In genomic region chr7:50870181-50870580, GRCm38 (mm10) we compare ENCODE assay signal across 28 mouse cellular contexts.
A peak's percentile ranks its signal among the peaks of the same experiment; 100 is the strongest.
DNase-seq lines count a peak whose midpoint lies in the region; ATAC-seq and TF ChIP-seq lines count a peak whose summit lies in the region.
"Had no signal": no experiment of that assay in that cellular context is flagged by ENCODE, and none has a peak within 500 bp of the region (broad histone marks: within the 10 kb centered on the region; RNA-seq: fewer than 3 reads in every experiment).

No protein-coding gene starts in this region.

- no peak for TF ChIP-seq CTCF in forebrain, postnatal 0 days (IDR thresholded peaks at IDR 0.05; ENCODE audit: low read depth)
- TF ChIP-seq CTCF in lung, embryonic 14.5 days (IDR thresholded peaks at IDR 0.05; ENCODE audit: low read depth), result no peak

- WGBS in forebrain, embryonic 14.5 days, result 8% methylated on average over 1 of the region's 1 CpGs
- WGBS in forebrain, postnatal 0 days, result 8% methylated on average over 1 of the region's 1 CpGs
- WGBS in lung, embryonic 14.5 days, result 36% methylated on average over 1 of the region's 1 CpGs

- H3K27me3 ChIP-seq in forebrain, embryonic 14.5 days (replicated peaks; ENCODE audit: control insufficient read depth, insufficient read depth, low read length), result no peaks in the 10 kb centered on the region
- H3K27me3 ChIP-seq in forebrain, postnatal 0 days (ENCODE audit: insufficient read depth, low read length), result no peaks in the 10 kb centered on the region
- no peaks in the 10 kb centered on the region for H3K27me3 ChIP-seq in lung, embryonic 14.5 days (ENCODE audit: insufficient read depth, low read length)
- H3K27me3 ChIP-seq: CH12.LX; embryonic facial prominence, embryonic 15.5 days; forebrain, embryonic 15.5 days; heart, embryonic 13.5 days; kidney, embryonic 15.5 days; liver, embryonic 12.5 days; neural tube, embryonic 12.5 days had no signal

- no peak overlapping the region for H3K9ac ChIP-seq in forebrain, embryonic 14.5 days (ENCODE audit: low read length)
- H3K9ac ChIP-seq in forebrain, postnatal 0 days, result no peak overlapping the region
- no peak overlapping the region for H3K9ac ChIP-seq in lung, embryonic 14.5 days
- H3K9ac ChIP-seq: embryonic facial prominence, embryonic 15.5 days; forebrain, embryonic 15.5 days; heart, embryonic 13.5 days; kidney, embryonic 15.5 days; liver, embryonic 12.5 days; liver, postnatal 0 days; neural tube, embryonic 12.5 days had no signal

- no peak for ATAC-seq in forebrain, embryonic 14.5 days
- ATAC-seq in forebrain, postnatal 0 days, result no peak
- peak; percentile 60; the same call in 1 of the 2 replicates for ATAC-seq in lung, embryonic 14.5 days (ENCODE audit: insufficient read depth)
- ATAC-seq: forebrain, embryonic 15.5 days; inflammation-experienced regulatory T-cells, adult 6 months; liver, embryonic 12.5 days; liver, postnatal 0 days; midbrain, embryonic 16.5 days had no signal

- H3K4me3 ChIP-seq in forebrain, embryonic 14.5 days (ENCODE audit: low read depth, low read length), result no peak overlapping the region
- no peak overlapping the region for H3K4me3 ChIP-seq in forebrain, postnatal 0 days (ENCODE audit: low read depth, low read length)
- H3K4me3 ChIP-seq in lung, embryonic 14.5 days (ENCODE audit: low read depth, low read length), result no peak overlapping the region
- H3K4me3 ChIP-seq: embryonic facial prominence, embryonic 15.5 days; forebrain, embryonic 15.5 days; heart, embryonic 13.5 days; kidney, embryonic 15.5 days; liver, embryonic 12.5 days; midbrain, embryonic 10.5 days; myocyte; neural tube, embryonic 12.5 days had no signal

- peak; percentile 65 to 67 for DNase-seq in cerebellum, postnatal 10 days
- no peak for DNase-seq in cerebellum, adult 8-10 months
- DNase-seq in forebrain, embryonic 14.5 days (ENCODE audit: low spot score), result peak; percentile 16
- no peak for DNase-seq in forebrain, postnatal 0 days
- DNase-seq in lung, embryonic 14.5 days, result peak; percentile 15
- DNase-seq in lung, postnatal 10 days, result no peak
- peak; percentile 31 for DNase-seq in retina, postnatal 1 day
- no peak for DNase-seq in left cerebral cortex, postnatal 10 days (ENCODE audit: extremely low spot score in 1 of 2, low spot score in 2 of 2)
- DNase-seq: adrenal gland, adult 8-10 months; cerebellum, adult 9-11 months; gastrocnemius, postnatal 10 days; heart, postnatal 10 days; kidney, adult 11 months; kidney, postnatal 25 days; liver, postnatal 0 days; thymus, adult 2 months; thymus, postnatal 36 days had no signal

- no peaks in the 10 kb centered on the region for H3K4me1 ChIP-seq in forebrain, embryonic 14.5 days (ENCODE audit: control insufficient read depth, insufficient read depth, low read length)
- H3K4me1 ChIP-seq in forebrain, postnatal 0 days (ENCODE audit: insufficient read depth), result no peaks in the 10 kb centered on the region
- H3K4me1 ChIP-seq in lung, embryonic 14.5 days (ENCODE audit: insufficient read depth), result no peaks in the 10 kb centered on the region
- H3K4me1 ChIP-seq: embryonic facial prominence, embryonic 15.5 days; forebrain, embryonic 15.5 days; heart, embryonic 13.5 days; kidney, embryonic 15.5 days; liver, embryonic 12.5 days; neural tube, embryonic 12.5 days had no signal

- H3K4me2 ChIP-seq in forebrain, embryonic 14.5 days (ENCODE audit: low read length), result no peak overlapping the region
- no peak overlapping the region for H3K4me2 ChIP-seq in forebrain, postnatal 0 days (ENCODE audit: low read depth)
- no peak overlapping the region for H3K4me2 ChIP-seq in lung, embryonic 14.5 days
- H3K4me2 ChIP-seq: embryonic facial prominence, embryonic 15.5 days; forebrain, embryonic 15.5 days; heart, embryonic 13.5 days; kidney, embryonic 15.5 days; liver, embryonic 12.5 days; neural tube, embryonic 12.5 days had no signal

- H3K9me3 ChIP-seq in forebrain, embryonic 14.5 days (replicated peaks; ENCODE audit: control insufficient read depth, low read length), result no peaks in the 10 kb centered on the region
- H3K9me3 ChIP-seq in forebrain, postnatal 0 days (ENCODE audit: low read length), result no peaks in the 10 kb centered on the region
- H3K9me3 ChIP-seq in lung, embryonic 14.5 days (ENCODE audit: low read depth, low read length), result no peaks in the 10 kb centered on the region
- H3K9me3 ChIP-seq: embryonic facial prominence, embryonic 15.5 days; forebrain, embryonic 15.5 days; heart, embryonic 13.5 days; kidney, embryonic 15.5 days; liver, embryonic 12.5 days; midbrain, embryonic 10.5 days; neural tube, embryonic 12.5 days had no signal

- H3K36me3 ChIP-seq in forebrain, embryonic 14.5 days (ENCODE audit: control insufficient read depth, insufficient read depth, low read length), result no peaks in the 10 kb centered on the region
- H3K36me3 ChIP-seq in forebrain, postnatal 0 days (ENCODE audit: insufficient read depth), result no peaks in the 10 kb centered on the region
- no peaks in the 10 kb centered on the region for H3K36me3 ChIP-seq in lung, embryonic 14.5 days (ENCODE audit: insufficient read depth)
- H3K36me3 ChIP-seq: embryonic facial prominence, embryonic 15.5 days; forebrain, embryonic 15.5 days; heart, embryonic 13.5 days; kidney, embryonic 15.5 days; liver, embryonic 12.5 days; midbrain, embryonic 10.5 days; neural tube, embryonic 12.5 days had no signal

- intact Hi-C loops in left cerebral cortex, postnatal 10 days (cut with DNase I), result no loop called here

- no peak overlapping the region for H3K27ac ChIP-seq in forebrain, embryonic 14.5 days (ENCODE audit: low read depth, low read length)
- no peak overlapping the region for H3K27ac ChIP-seq in forebrain, postnatal 0 days (ENCODE audit: low read depth, low read length)
- H3K27ac ChIP-seq in lung, embryonic 14.5 days (ENCODE audit: low read depth), result no peak overlapping the region
- H3K27ac ChIP-seq: embryonic facial prominence, embryonic 15.5 days; forebrain, embryonic 15.5 days; heart, embryonic 13.5 days; kidney, embryonic 15.5 days; liver, embryonic 12.5 days; midbrain, embryonic 10.5 days; neural tube, embryonic 12.5 days had no signal

Comparison
In these comparisons a context has a peak if more than half of its experiments do, and no peak if none do; other contexts are left out.
1. DNase-seq: peak in cerebellum, postnatal 10 days (2 of 2), forebrain, embryonic 14.5 days (single experiment), lung, embryonic 14.5 days (single experiment) and retina, postnatal 1 day (single experiment); none in cerebellum, adult 8-10 months (single experiment), forebrain, postnatal 0 days (single experiment), lung, postnatal 10 days (single experiment) and left cerebral cortex, postnatal 10 days (0 of 2).